Mouse (Mus musculus) heart, adult 9 months (tissue): ENCODE results near the gene Gm8126.
"Not testable (repeated sequence)": the region's sequence is repeated elsewhere in the genome, so short reads cannot be mapped to it uniquely, and the experiment has no call there.

Source experiments
- DNase-seq, 2 experiments: peaks; one replicate each; pipeline ENCODE4 v3.0.0; 2022; ENCODE audit warnings: low spot score in 2 of 2

Gene Gm8126

DNA sequence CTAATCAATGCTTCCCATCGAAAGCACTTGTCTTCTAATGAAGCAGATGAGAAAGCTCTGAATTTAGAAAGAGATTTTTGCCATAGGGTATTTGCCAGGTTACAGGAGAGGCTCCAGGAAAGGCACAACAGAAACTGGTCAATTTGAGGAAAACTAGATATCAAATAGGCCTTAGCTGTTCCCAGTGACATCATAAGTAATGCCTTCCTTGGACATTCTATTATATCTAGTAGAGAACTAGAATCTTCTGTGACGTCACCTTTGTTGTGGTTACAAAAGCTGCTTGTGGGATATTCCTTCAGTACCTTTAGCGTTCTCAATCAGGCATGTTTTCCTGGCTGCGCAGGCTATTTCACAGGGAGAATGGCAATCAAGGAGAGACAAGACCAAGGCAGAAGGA, at the start of gene Gm8126:
Gene Gm8126, plus strand, starts transcription at position 301 of the 400 bp plus-strand sequence.
- not testable (repeated sequence) for DNase-seq

DNA sequence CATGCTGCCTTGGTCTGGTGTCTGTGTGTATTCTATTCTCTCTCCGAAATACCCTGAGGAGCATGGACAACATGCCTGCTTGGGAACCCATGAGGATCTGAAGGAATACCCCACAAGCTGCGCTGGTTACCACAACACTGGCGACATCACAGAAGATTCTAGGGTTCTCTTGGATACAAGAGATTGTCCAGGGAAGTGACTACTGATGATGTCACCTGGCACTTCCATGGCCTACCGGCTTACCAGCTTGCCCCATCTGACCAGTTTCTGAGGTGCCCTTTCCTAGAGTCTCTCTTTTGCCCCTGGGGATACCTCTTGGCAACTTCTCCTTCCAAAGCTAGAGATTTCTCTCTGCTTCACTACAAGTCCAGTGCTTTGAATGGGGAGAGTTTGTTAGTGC, 23.2 kb upstream of the Gm8126 start, which contains the start of gene Gm8122:
Gene Gm8122, minus strand, starts transcription at position 101 of the 400 bp plus-strand sequence.
- DNase-seq = not testable (repeated sequence)

DNA sequence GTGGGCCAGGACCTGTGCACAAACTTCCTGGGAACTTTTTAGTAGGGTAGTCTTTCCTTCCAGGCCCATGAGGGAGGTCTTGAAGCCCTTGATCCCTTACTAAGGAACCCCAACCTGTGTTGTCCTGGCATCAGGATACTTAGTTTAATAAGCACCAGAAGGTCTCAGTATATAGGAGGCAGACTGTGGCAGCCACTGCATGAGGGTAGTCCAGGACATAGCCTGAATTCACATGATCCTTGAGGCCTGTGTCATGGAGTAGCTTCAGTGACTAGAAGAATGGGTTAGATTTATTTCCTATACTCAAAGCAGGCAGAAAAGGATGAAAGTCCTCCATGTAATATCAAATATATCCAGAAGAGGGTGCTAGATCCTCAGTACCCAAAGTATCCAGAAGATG, 20.7 kb upstream of the Gm8126 start:
- DNase-seq = not testable (repeated sequence)

DNA sequence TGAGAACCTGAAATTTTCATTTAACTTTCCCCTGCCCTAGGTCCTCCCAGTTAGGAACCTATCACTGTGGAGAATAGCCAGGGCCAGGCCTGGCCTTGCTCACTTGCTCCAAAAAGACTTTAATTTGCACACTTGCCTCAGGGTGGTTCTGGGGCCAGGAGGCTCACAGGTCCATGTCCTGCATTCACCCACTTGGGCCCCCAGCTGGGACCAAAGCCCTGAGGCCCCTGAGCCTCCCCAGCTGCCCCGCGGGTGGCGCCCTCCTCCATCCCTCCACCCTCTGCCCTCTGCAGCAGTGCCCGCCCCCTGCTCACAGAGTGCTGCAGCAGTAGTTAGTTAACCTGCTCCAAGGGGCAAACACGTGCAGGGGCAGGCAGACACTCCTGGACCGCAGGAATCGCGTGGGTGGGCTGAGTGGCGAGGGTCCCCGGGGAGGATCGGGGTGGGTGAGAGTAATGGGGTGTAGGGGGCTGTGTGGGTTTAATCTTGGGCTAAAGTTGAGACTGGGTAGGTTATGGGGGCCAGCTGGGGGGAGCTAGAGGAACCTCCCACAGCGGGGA, 8.8 kb upstream of the Gm8126 start:
- not testable (repeated sequence) for DNase-seq

DNA sequence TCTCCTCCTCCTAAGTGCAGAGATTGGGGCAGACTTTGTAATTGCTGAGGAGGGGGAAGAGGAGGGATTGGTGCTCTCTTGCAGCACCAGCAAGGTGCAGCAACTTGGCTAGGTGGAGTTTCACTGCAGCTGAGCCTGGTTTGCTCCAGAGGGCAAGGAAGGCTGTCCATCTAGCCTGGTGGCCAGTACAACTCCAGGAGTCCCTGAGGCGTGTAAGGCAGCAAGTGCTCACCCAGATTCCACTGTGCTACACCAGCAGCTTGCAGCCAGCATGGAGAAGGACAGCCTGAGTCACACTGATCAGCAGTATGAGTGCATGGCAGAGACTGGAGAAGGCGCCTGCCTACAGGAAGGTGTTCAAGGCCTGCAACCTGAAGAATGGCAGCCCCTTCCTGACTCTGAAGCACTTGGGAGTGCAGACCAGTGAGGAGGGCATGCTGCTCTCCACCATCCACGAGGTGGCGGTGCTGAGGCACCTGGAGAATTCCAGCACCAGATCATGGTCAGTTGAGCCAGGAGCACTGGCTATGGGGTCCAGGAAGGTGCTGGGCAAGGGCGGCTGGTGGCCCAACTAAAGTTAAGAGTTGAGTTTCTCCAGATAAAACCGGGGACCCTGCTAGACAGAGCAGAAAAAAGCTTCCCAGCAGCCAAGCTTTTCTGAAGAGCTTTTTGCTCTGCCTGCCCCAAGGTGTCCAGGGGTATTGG, 7.7 kb upstream of the Gm8126 start:
- not testable (repeated sequence) for DNase-seq

DNA sequence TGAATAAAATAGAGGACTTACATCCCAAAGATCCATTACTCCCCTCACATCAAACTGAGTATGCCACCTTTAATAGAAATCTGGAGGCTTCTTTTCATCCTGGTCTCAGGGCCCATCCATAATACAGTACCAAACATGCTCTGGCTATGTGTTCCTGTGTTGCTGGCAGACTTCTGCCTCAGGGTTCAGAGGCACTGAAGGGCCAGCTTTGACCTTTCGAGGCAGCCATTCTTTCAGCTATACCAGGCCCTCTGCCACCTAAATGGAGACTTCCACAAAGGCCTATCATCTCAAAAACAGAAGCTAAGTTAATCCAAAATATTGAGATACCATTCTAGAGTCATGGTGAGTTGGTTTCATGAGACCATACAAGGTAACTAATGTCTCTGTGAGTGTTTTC, 1.9 kb upstream of the Gm8126 start:
- not testable (repeated sequence) for DNase-seq

DNA sequence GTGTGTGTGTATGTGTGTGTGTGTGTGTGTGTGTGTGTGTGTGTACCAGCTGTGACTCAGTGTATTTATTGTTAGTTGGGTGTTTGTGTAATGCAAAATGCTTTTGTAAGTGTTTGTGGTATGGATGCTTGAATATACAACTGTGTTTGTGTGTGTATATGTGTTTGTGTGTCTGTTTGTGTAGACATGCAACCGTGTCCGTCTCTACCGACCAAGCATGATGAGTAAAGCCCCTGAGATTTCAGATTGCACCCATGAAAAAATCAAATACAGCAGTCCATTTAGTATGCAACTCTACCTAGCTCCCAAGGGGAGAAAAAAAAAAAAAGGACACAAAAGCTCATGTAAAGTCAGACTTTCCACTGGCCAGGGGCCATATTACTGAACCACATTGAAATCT, 5.0 kb downstream of the Gm8126 start:
- DNase-seq = not testable (repeated sequence)

DNA sequence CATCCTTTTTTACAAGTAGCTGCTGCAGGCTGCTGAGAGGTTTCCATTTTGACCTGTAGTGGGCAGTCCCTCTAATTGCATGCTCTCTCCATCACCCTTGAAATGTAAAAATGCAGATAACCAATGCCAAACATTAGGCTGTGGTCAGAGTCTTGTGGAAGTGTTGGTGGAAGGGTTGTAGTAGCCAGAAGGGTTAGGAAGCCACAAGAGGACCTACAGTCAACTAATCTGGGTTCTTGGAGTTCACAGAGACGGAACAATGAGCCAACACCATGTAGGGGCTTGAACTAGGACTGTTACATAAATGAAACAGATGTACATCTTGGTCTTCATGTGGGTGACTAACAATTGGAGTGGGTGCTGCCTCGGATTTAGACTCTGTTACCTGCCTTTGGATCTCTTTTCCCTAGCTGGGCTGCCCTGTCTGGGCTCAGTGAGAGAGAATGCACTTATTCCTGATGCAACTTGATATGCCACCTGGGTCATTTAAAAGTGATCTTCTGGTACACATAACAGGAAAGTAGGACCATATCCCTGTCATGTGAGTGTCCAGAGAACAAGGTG, 10.2 kb downstream of the Gm8126 start:
- not testable (repeated sequence) for DNase-seq

DNA sequence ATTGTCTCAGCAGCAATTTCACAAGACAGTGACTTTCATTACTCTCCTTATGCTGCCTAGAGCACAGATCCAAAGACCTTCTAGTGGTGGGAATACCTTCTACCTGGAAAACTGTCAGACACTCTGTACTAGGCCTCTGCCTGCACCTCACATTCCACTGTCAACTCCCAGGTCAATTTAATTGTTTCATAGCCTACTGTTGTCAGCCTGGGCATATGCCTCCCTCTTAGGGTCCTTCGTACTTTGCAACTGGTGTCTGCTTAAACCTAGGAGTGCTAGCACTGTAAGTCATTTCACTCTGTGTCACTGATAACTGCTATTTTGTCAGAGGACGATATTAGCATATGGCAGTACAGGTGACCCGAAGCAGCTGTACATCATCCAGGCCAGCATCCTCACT, 10.8 kb downstream of the Gm8126 start:
- DNase-seq = not testable (repeated sequence)

DNA sequence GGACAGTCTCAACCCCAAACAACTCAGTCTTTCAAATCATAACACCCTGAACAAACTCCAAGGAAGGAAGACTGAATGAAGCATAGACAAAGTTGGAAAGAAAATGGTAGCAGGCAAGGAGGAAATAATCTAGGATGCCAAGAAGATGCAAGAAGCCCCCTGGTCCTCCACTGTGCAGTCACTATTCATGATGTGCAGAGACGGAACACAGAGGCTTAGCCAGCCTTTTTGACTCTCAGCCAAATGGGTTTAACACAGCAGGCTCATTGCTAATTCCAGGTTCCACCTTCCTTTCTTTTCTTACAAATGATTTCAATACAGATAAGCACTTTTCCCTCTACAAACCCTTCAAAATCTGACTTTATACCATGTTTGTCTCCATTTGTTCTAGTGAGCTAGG, 14.7 kb downstream of the Gm8126 start:
- not testable (repeated sequence) for DNase-seq

DNA sequence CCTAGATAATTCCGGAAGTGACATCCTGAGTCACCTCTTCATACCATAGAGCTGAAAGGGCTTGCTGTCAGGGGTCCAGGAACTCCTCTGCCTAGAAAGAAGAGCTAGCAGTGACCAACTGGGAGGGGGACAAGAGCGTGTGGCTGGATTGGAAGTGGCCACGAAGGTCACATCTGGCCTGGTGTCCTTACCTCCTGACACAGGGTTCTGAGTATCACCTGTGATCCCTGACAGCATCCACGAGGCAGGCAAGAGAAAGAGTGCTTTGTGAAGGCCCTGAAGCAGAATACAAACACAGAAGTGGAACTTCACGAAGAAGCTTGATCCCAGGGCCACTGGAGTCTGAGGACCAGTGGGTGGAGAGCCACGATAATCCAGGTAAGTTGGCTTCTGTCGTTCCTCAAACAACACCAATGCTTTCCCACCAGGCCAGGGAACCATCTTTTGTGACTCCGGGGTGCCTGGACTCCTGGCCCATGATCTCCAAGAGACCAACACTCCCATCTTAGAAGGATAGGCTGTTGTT, 16.6 kb downstream of the Gm8126 start, which contains the start of gene Gm9732:
Gene Gm9732, plus strand, starts transcription at position 51 of the 526 bp plus-strand sequence.
- DNase-seq = not testable (repeated sequence)

DNA sequence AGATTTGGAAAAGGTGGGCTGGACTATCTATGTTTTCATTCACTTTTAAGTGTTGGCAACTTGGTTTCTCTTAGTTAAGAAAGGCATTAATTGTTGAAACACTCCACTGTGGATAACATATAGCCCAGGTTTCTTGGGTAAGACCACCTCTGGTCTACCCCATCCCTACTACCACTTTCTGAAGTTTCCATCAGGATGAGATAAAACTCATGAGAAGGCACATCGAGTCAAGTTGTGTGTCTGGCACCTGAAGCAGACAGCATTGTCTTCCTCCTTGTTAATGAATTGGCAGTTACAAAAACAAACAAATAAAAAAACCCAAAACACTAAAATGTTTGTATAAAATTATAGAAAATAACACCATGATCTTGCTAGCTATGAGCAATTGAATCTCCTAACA, 17.3 kb downstream of the Gm8126 start:
- DNase-seq = not testable (repeated sequence)

DNA sequence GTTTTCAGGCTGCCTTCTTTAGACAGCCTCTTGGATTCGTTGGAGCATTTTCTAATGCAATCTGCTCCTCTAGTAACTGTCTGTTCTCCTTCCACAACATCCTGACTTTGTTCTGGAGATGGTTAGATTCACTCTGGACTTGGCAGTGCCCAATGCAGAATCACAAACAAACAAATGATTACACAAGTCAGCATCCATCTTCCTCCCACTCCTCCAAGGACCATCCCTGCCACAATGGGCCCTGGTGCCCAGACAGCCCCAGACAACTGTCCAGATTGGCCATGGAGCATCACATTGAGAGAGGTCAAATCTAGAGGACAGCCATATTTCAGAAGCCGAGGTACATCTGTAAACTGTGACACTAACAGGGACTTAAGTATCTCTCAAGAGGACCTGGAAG, 19.0 kb downstream of the Gm8126 start:
- not testable (repeated sequence) for DNase-seq

DNA sequence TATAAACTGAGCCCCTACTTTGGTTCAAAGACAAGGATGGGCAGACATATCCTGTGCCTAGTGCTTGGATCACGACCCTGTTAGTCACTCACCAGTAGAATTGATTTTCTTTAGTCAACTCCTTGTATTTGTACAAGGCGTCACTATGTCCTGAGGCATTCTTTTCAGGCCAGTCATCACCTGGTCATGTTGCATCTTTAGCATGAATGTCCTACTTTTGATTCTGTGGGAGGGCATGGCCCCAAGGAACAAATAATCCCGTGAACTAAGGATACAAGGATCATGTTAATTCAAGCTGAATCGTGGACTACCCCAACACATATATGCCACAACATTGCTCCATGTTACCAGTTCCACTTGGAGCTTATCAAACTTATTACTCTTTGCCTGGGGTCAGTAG, 19.7 kb downstream of the Gm8126 start:
- not testable (repeated sequence) for DNase-seq

DNA sequence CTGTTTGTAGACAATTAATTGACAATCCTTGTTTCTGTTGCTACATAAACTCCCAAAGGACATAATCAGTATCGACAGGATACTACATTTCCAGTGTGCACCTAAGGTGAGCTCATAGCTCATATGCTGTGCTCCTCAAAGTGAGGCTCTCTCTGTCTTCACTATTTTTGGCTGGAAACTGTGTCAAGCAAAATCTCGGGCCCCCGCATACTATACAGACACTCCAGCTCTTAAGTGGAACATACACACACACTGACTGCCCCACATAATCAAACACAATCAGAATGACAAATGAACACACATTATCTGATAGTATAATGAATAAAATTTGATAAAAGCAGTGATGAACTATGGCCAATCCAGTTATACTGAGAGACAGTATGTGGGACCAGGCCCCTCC, 20.2 kb downstream of the Gm8126 start:
- DNase-seq = not testable (repeated sequence)

DNA sequence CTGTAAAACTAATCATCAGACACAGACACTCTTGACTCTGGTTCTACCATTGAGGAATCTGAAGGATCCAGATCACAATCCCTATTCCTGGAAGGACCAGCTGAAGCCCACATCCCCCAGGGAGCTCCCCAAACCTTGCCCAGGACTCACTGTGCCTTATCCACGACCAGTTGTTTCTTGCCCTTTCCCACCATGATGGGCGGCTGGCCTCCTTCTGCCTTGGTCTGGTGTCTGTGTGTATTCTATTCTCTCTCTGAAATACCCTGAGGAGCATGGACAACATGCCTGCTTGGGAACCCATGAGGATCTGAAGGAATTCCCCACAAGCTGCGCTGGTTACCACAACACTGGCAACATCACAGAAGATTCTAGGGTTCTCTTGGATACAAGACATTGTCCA, 35.1 kb downstream of the Gm8126 start, which contains the start of gene Gm8127:
Gene Gm8127, minus strand, starts transcription at position 330 of the 400 bp plus-strand sequence.
- DNase-seq = not testable (repeated sequence)
